20 mouse cellular contexts compared by ENCODE assay signal in genomic region chr9:120664086-120664485, GRCm38 (mm10).
DNase-seq lines count a peak whose midpoint lies in the region; ATAC-seq lines count a peak whose summit lies in the region.
"Had no signal": no experiment of that assay in that cellular context is flagged by ENCODE, and none has a peak within 500 bp of the region (broad histone marks: within the 10 kb centered on the region; RNA-seq: fewer than 3 reads in every experiment).

No protein-coding gene starts in this region.

- 99% methylated on average over 10 of the region's 10 CpGs for WGBS in forebrain, embryonic 11.5 days
- WGBS in forebrain, embryonic 13.5 days: 94% methylated on average over 10 of the region's 10 CpGs
- 83% methylated on average over 10 of the region's 10 CpGs for WGBS in heart, embryonic 12.5 days
- WGBS in midbrain, embryonic 11.5 days: 90% methylated on average over 10 of the region's 10 CpGs
- WGBS in midbrain, embryonic 15.5 days: 93% methylated on average over 10 of the region's 10 CpGs

- no peak for ATAC-seq in forebrain, embryonic 11.5 days (replicated peaks; ENCODE audit: low FRiP score)
- no peak for ATAC-seq in forebrain, embryonic 13.5 days
- no peak for ATAC-seq in heart, embryonic 12.5 days (ENCODE audit: insufficient number of reproducible peaks, low FRiP score)
- ATAC-seq in midbrain, embryonic 11.5 days (ENCODE audit: low FRiP score): no peak
- ATAC-seq in midbrain, embryonic 15.5 days (replicated peaks): no peak
- ATAC-seq: activated CD4-positive, CD25-positive, alpha-beta regulatory T cell, adult 4 months; CD4-positive, CD25-positive, alpha-beta regulatory T cell, adult 4 months; Patski had no signal

- no peaks in the 10 kb centered on the region for H3K27me3 ChIP-seq in forebrain, embryonic 11.5 days (ENCODE audit: control insufficient read depth, insufficient read depth, low read length)
- no peaks in the 10 kb centered on the region for H3K27me3 ChIP-seq in forebrain, embryonic 13.5 days
- peaks cover 3% of the 10 kb centered on the region; the same call in 1 of the 2 replicates for H3K27me3 ChIP-seq in heart, embryonic 12.5 days (replicated peaks)
- no peaks in the 10 kb centered on the region for H3K27me3 ChIP-seq in midbrain, embryonic 11.5 days (ENCODE audit: control insufficient read depth, insufficient read depth, low read length)
- H3K27me3 ChIP-seq in midbrain, embryonic 15.5 days (replicated peaks): no peaks in the 10 kb centered on the region
- H3K27me3 ChIP-seq: Patski had no signal

- H3K4me1 ChIP-seq in forebrain, embryonic 11.5 days (replicated peaks; ENCODE audit: control insufficient read depth, insufficient read depth, low read length): no peaks in the 10 kb centered on the region
- no peaks in the 10 kb centered on the region for H3K4me1 ChIP-seq in forebrain, embryonic 13.5 days
- no peaks in the 10 kb centered on the region for H3K4me1 ChIP-seq in heart, embryonic 12.5 days (replicated peaks)
- no peaks in the 10 kb centered on the region for H3K4me1 ChIP-seq in midbrain, embryonic 11.5 days (ENCODE audit: control insufficient read depth, insufficient read depth, low read length)
- H3K4me1 ChIP-seq in midbrain, embryonic 15.5 days: no peaks in the 10 kb centered on the region

- H3K9ac ChIP-seq in forebrain, embryonic 11.5 days (ENCODE audit: low read length): no peak overlapping the region
- no peak overlapping the region for H3K9ac ChIP-seq in forebrain, embryonic 13.5 days
- H3K9ac ChIP-seq in heart, embryonic 12.5 days: no peak overlapping the region
- H3K9ac ChIP-seq in midbrain, embryonic 11.5 days (ENCODE audit: low read length): no peak overlapping the region
- H3K9ac ChIP-seq in midbrain, embryonic 15.5 days: no peak overlapping the region

- H3K9me3 ChIP-seq in forebrain, embryonic 11.5 days (ENCODE audit: control insufficient read depth, low read length): no peaks in the 10 kb centered on the region
- no peaks in the 10 kb centered on the region for H3K9me3 ChIP-seq in forebrain, embryonic 13.5 days (replicated peaks)
- H3K9me3 ChIP-seq in heart, embryonic 12.5 days (replicated peaks): 0 out of 2 replicates have a peak, but pooled peaks cover 6% of the 10 kb centered on the region
- H3K9me3 ChIP-seq in midbrain, embryonic 11.5 days (ENCODE audit: control insufficient read depth, low read length): no peaks in the 10 kb centered on the region
- no peaks in the 10 kb centered on the region for H3K9me3 ChIP-seq in midbrain, embryonic 15.5 days

- peak; percentile 25 for DNase-seq in forebrain, embryonic 11.5 days (ENCODE audit: low spot score)
- peak; percentile 53 for DNase-seq in heart, adult 11 months
- DNase-seq in midbrain, embryonic 11.5 days (ENCODE audit: low spot score, missing footprints): peak; percentile 68
- DNase-seq: adrenal gland, adult 2 months; adrenal gland, adult 8-10 months; adrenal gland, postnatal 10 days; adrenal gland, postnatal 14 days; adrenal gland, postnatal 25 days; adrenal gland, postnatal 36 days; B cell, adult 2 months; cerebellum, adult 11 months; cerebellum, adult 11-12 months; cerebellum, adult 18-20 months had no signal

- H3K36me3 ChIP-seq in forebrain, embryonic 11.5 days (ENCODE audit: control insufficient read depth, insufficient read depth, low read length): no peaks in the 10 kb centered on the region
- no peaks in the 10 kb centered on the region for H3K36me3 ChIP-seq in forebrain, embryonic 13.5 days (ENCODE audit: poor library complexity, severe bottlenecking)
- H3K36me3 ChIP-seq in heart, embryonic 12.5 days: no peaks in the 10 kb centered on the region
- H3K36me3 ChIP-seq in midbrain, embryonic 11.5 days (ENCODE audit: control insufficient read depth, insufficient read depth, low read length): no peaks in the 10 kb centered on the region
- no peaks in the 10 kb centered on the region for H3K36me3 ChIP-seq in midbrain, embryonic 15.5 days (replicated peaks)
- H3K36me3 ChIP-seq: G1E had no signal

- H3K27ac ChIP-seq in forebrain, embryonic 11.5 days (ENCODE audit: low read depth, low read length): no peak overlapping the region
- no peak overlapping the region for H3K27ac ChIP-seq in forebrain, embryonic 13.5 days
- H3K27ac ChIP-seq in heart, embryonic 12.5 days (ENCODE audit: poor library complexity, severe bottlenecking): no peak overlapping the region
- H3K27ac ChIP-seq in midbrain, embryonic 11.5 days (ENCODE audit: low read depth, low read length): no peak overlapping the region
- H3K27ac ChIP-seq in midbrain, embryonic 15.5 days: no peak overlapping the region

- H3K4me2 ChIP-seq in forebrain, embryonic 11.5 days (ENCODE audit: low read depth, low read length, severe bottlenecking): no peak overlapping the region
- H3K4me2 ChIP-seq in forebrain, embryonic 13.5 days: no peak overlapping the region
- H3K4me2 ChIP-seq in heart, embryonic 12.5 days: no peak overlapping the region
- no peak overlapping the region for H3K4me2 ChIP-seq in midbrain, embryonic 11.5 days
- H3K4me2 ChIP-seq in midbrain, embryonic 15.5 days: no peak overlapping the region

- H3K4me3 ChIP-seq in forebrain, embryonic 11.5 days (ENCODE audit: low read depth, low read length): no peak overlapping the region
- no peak overlapping the region for H3K4me3 ChIP-seq in forebrain, embryonic 13.5 days
- H3K4me3 ChIP-seq in heart, embryonic 12.5 days: no peak overlapping the region
- H3K4me3 ChIP-seq in midbrain, embryonic 11.5 days (ENCODE audit: low read depth, low read length): no peak overlapping the region
- no peak overlapping the region for H3K4me3 ChIP-seq in midbrain, embryonic 15.5 days
